Mouse (Mus musculus): ENCODE data around the gene Tab1.

Gene Tab1

GRCm38 (mm10) chr15:80170357-80170756 lies 37.4 kb downstream of the Tab1 start:
- peak; percentile 81 for DNase-seq

DNA sequence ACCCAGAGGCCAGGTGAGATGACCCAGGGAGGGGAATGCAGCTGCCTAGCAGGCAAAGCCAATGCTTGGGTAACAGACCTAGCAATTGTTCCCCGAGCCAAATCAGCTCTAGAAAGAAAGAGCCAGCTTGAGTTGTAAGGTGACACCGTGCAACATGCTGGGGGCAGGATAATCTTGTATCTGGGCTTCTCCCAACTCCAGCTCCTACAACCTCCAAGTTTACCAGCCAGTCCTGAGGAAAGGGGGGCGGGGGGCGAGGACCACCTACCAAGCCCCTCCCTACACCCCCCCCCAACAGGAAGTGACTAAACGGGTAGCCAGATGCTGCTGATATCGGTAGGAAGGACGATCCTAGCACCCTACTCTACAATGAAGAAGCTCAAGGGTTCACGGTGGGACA lies 38.4 kb downstream of the Tab1 start:
- no peak for DNase-seq

DNA sequence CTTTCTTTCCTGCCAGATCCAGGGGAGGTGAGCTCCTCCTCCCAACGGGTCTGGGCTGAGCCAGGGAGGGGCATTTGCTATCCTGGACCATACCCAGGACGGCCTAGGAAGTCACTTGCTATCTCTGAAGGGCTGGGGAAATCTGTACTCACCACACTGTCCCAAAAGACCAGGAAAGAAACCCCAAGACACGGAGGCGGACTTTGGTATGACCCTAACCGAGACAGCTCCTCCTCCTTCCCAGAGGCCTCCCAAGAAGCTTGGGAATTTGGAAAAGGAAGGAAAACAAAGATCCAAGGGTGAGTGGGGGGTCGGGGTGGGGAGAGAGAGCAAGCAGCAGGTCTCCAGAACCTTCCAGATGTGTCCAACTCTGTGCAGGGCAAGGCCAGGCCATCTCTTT lies 38.9 kb downstream of the Tab1 start:
- DNase-seq, result peak in 1 of 2 experiments; percentile 46

GRCm38 (mm10) chr15:80173001-80173771 lies 40.3 kb downstream of the Tab1 start, which contains the start of gene Mgat3:
Gene Mgat3 (plus strand): TSS chr15:80173721.
- peak in 1 of 2 experiments; percentile 54 for DNase-seq

GRCm38 (mm10) chr15:80173781-80174597 lies 41.1 kb downstream of the Tab1 start:
- DNase-seq, result no peak

GRCm38 (mm10) chr15:80174598-80174875 lies 41.6 kb downstream of the Tab1 start:
- DNase-seq, result no peak

DNA sequence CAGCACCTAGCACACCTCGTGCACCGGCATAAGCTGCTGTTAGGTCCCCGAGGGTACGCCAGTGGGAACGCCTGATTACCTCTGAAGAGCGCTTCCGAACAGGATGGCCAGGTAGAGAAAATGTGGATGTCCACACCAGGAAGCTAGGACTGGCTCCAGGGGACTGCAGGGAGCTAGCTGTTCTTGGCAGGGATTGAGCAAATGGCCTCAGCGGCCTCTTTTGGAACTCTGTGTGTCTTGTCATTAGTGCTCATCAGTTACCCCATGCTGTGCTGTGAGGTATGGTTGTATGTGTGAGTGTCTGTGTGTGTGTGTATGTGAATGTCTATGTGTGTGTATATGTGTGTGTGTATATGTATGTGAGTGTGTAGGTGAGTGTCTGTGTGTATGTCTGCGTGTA lies 42.4 kb downstream of the Tab1 start:
- no peak for DNase-seq

DNA sequence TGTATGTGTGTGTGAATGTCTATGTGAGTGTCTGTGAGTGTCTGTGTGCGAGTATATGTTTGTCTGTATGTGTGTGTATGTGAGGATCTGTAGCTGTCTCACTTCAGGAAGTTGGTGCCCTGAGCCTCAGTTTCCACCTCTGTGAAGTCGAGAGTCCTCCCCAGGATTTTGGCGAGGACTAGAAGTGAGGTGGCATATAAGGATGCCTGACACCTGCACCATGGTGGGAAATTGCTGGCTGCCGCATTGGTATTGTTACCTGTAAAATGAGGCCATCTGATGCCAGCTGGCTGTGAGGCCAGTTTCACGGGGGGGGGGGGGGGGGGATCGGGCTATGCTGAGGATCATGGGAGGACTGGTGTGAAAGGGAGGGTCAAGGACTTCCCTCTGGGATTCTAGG lies 42.8 kb downstream of the Tab1 start:
- DNase-seq, result no peak

GRCm38 (mm10) chr15:80181561-80181960 lies 48.6 kb downstream of the Tab1 start:
- DNase-seq, result peak; percentile 59 to 66

DNA sequence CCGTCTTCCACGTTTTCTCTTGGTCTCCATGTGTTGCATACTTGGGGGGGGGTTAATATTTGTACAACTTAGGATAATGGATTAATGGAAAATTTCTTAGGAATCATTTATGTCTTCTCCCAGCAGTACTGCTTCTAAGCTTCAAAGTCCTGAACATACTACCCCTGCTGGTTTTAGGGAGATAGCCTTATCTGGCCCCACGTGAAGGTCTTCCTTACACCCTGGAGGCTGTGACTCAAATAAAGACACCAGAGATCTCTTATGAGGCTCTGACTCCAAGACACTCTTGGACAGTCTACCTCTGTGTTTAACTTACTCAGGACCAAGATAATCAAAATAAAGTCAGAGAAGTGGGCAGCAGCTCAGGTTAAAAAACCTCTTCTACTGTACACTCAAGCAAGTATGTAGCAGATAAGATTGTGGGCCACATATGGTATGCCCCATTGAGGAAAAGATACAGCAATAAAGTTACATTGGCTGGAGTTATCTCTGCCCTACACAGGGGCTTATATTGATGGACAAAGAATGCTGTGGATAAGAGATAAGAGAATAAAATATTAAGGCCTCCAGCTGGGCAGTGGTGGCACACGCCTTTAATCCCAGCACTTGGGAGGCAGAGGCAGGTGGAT lies 49.3 kb downstream of the Tab1 start:
- DNase-seq, result no peak

DNA sequence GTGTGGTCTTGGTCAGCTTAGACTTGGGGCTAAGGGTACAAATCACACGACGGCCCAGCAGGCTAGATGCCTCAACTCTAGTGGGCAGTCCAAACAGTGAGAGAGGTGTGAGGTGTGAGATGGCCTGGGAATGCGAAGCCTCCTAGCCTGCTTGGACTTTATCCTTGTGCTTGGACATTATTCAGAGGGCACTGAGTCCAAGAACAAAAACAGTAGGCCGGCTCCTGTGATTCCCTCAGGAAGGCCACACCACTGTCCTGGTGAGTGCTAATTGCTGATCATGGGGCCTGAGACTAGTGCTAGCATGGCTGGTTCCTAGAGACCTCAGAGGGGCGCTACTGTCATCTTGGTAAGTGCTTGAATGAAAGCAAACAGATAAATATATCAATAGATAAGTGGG lies 56.0 kb downstream of the Tab1 start:
- DNase-seq, result peak; percentile 87 to 91

DNA sequence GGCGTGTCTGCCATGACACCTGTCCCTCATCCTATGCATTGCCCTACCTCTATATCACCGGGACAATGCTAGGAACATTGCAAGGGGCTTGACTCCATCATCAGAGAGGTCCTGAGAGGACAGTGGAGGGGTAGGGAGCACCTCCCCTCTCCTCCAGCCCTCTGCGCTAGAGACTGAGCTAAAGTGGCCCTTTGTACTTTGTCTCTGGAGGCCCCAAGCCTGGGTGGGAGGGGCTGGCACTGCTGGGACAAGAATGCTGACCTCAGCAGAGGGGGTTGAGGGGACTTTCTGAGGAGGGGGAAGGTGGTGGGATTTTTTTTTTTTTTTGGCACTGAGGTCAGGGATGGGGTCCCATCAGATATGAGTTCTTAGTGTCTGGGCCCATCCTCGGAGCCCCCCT lies 57.1 kb downstream of the Tab1 start:
- DNase-seq, result peak; percentile 74 to 85

GRCm38 (mm10) chr15:80191585-80192245 lies 58.8 kb downstream of the Tab1 start:
- DNase-seq, result peak; percentile 68 to 86

- no peak for DNase-seq
These were observed 59.3 kb downstream of the Tab1 start for GRCm38 (mm10) chr15:80192246-80192585.

- DNase-seq, result peak; percentile 41 to 44
These were observed 59.9 kb downstream of the Tab1 start for GRCm38 (mm10) chr15:80192847-80193246.

DNA sequence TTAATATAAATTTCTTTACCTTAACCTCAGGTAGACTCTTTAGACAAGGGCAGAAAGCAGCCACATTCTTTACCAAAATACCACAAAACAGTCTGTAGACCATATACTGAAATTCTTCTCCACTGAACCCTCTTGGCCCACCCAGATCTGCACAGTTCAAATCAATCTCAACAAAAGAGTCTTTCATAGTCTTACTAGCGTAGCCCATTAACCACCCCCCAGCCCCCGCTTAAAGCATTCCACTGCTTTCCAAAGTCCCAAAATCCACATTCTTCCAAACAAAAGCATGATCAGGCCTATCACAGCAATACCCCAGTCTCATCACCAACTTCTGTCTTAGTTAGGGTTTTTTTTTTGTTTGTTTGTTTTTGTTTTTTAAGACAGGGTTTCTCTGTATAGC lies 66.6 kb downstream of the Tab1 start:
- DNase-seq, result no peak

DNA sequence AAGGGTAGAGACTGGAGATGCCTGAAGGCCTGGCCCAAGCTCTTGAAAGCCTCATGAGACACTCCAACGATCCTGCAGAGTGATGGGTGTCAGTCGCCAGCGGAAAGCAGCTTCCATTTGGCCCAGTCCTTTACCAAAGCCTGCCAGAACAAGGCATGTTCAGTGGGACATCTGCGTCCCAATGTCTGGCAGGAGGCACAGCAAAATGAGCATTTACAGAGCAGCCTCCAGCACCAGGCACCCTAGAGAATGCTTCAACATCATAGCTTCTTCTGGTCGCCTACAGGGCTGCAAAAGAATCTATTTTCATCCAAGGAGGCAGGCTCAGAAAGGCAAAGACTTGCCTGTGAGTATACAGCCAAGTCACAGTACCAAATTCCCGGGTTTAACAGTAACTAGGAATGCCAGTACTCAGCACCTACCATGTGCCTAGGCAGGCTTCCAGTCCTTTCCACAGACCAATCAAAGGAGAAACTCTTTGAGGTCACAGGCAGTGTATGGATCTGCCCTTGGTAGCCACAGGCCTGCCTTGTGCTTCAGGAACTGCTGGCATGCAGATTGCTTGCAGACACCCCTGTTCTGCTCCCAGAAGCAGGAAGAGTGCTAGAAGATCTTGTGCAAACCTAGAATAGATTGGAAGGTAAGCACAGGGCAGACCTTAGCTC lies 69.3 kb downstream of the Tab1 start:
- peak; percentile 60 to 71 for DNase-seq

DNA sequence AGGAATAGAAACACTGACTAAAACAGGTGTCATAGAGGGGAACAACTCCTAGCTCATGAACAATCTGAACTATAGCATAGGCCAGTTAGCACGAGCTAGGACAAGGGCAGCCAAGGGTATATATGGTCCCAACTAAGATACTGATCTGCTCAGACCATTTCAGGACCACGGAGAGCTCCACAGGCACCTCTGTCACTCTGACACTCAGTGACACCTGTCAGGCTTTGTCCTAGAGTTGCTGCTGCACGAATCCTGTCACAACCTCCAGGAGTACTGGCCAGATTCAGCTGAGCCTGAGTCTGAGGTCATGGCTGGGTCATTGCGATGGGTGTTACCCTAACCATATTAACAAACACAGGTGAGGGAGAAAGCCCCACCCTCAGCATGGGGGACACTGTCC lies 70.5 kb downstream of the Tab1 start:
- no peak for DNase-seq

- DNase-seq, result no peak
These were observed 73.2 kb downstream of the Tab1 start for GRCm38 (mm10) chr15:80206057-80206565.

DNA sequence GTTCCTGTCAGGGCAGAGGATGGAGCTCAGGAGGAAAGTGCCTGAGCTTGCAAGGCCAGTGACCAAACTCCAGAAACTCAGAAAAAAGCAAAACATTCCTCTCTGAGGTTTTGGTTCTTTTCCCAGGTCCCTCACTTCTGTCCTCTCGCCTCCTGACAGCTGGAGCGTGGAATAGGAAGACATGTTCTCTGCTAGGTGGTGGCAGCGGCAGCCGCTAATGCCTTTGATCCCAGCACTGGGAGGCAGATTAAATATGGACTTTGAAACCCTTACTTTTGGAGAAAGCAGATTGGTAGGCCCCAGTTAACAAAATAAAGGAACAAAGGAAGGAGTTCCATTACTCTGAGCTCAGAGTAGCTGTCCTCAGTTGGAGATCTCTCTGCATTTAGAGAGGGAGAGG lies 75.5 kb downstream of the Tab1 start:
- DNase-seq, result peak; percentile 63 to 70

Measured in kidney, adult 8-10 months (tissue).